Comparison of ENCODE assay signal across 8 mouse cellular contexts in the genomic region with DNA sequence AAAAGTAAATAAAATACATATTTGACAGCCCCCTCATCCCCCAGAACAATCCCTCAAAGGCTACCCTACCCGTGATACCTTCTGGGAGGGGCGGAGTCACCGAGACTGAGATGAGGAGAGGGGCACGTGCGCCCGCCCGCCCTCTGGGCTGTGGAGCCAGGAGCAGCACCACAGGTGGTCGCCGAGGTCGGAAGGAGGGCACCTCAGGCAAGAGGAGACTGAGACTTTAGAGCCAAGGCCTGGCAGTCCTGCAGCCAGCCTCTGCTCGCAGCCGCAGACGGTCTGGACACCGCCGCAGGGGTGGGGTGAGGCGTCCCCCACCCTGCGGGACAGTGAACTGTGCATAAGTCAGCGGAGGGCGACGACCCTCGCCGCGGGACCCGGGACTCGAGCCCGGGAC. TPM values are rescaled to one million over a fixed set of nuclear protein-coding genes. Genes with fewer than 3 reads are reported as not detected.
A peak's percentile ranks its signal among the peaks of the same experiment; 100 is the strongest.
DNase-seq lines count a peak whose midpoint lies in the region; ATAC-seq and TF ChIP-seq lines count a peak whose summit lies in the region.

No protein-coding gene starts in this region.

- H3K9ac ChIP-seq in intestine, embryonic 16.5 days (ENCODE audit: low read depth, low read length) = peak overlapping the region; percentile 74

- H3K27me3 ChIP-seq in megakaryocyte, embryonic 14.5 days (replicated peaks) = peaks cover 28% of the 10 kb centered on the region
- 0 out of 2 replicates have a peak, but pooled peaks cover 3% of the 10 kb centered on the region for H3K27me3 ChIP-seq in intestine, embryonic 16.5 days (replicated peaks; ENCODE audit: control insufficient read depth, insufficient read depth, low read length)

- H3K4me2 ChIP-seq in intestine, embryonic 16.5 days (ENCODE audit: low read depth, low read length) = peak overlapping the region; percentile 90

- no peak for TF ChIP-seq POLR2A in olfactory bulb, adult 2 months (IDR thresholded peaks at IDR 0.05; ENCODE audit: insufficient read depth, low read depth, low read length)

- H3K36me3 ChIP-seq in megakaryocyte, embryonic 14.5 days (replicated peaks; ENCODE audit: low read length) = peaks cover 12% of the 10 kb centered on the region
- H3K36me3 ChIP-seq in intestine, embryonic 16.5 days (ENCODE audit: control insufficient read depth, insufficient read depth, low read length) = no peaks in the 10 kb centered on the region; the same call in 1 of the 2 replicates

- no peak overlapping the region for H3K27ac ChIP-seq in intestine, embryonic 16.5 days (ENCODE audit: low read length)
- H3K27ac ChIP-seq in olfactory bulb, adult 2 months (ENCODE audit: insufficient read depth, low read depth, low read length) = no peak overlapping the region

- peaks cover 90% of the 10 kb centered on the region for H3K4me1 ChIP-seq in megakaryocyte, embryonic 14.5 days
- H3K4me1 ChIP-seq in intestine, embryonic 16.5 days (ENCODE audit: control insufficient read depth, insufficient read depth, low read length) = peaks cover 52% of the 10 kb centered on the region
- peaks cover 55% of the 10 kb centered on the region for H3K4me1 ChIP-seq in olfactory bulb, adult 2 months (ENCODE audit: control insufficient read depth, insufficient read depth, low read length)

- no peak for TF ChIP-seq CTCF in olfactory bulb, adult 2 months (IDR thresholded peaks at IDR 0.05; ENCODE audit: insufficient read depth, low read depth, low read length)

- WGBS in intestine, embryonic 16.5 days = 8% methylated on average over 26 of the region's 26 CpGs
- 8% methylated on average over 26 of the region's 26 CpGs for WGBS in olfactory bulb, adult 2 months

- ATAC-seq in megakaryocyte, adult 5-6 weeks (ENCODE audit: poor library complexity, severe bottlenecking) = no peak
- no peak for ATAC-seq in intestine, embryonic 16.5 days
- no peak for ATAC-seq in frontal cortex, adult (ENCODE audit: low TSS enrichment)

- peak; percentile 69 for DNase-seq in cerebellum, adult 9-11 months
- DNase-seq in cerebellum, adult 11 months = no peak
- no peak for DNase-seq in urinary bladder, adult 2 months (ENCODE audit: low spot score)

- peak overlapping the region; percentile 98 for H3K4me3 ChIP-seq in megakaryocyte, embryonic 14.5 days (replicated peaks)
- peak overlapping the region; percentile 68 for H3K4me3 ChIP-seq in intestine, embryonic 16.5 days (ENCODE audit: low read length)
- H3K4me3 ChIP-seq in olfactory bulb, adult 2 months (ENCODE audit: insufficient read depth, low read depth, low read length) = peak overlapping the region; percentile 47; the same call in 1 of the 2 replicates

- no peaks in the 10 kb centered on the region for H3K9me3 ChIP-seq in megakaryocyte, embryonic 14.5 days
- H3K9me3 ChIP-seq in intestine, embryonic 16.5 days (ENCODE audit: control insufficient read depth, low read length) = no peaks in the 10 kb centered on the region

RNA-seq across cellular contexts. Expression of a gene that starts 1.8 kb away (rescaled TPM):
- 29.3 and 96.0 TPM in 2 replicates for polyA plus RNA-seq in megakaryocyte, embryonic 14.5 days (2012; ENCODE audit: insufficient read depth, low replicate concordance)
- 11.0 and 12.9 TPM in 2 replicates for total RNA-seq in megakaryocyte, adult 5-6 weeks (2015)
- total RNA-seq in megakaryocyte, adult 5-6 weeks (2017) = 9.4 and 20.3 TPM in 2 replicates
- polyA plus RNA-seq in intestine, embryonic 16.5 days (2015; fragmentation: Nextera tagmentation; extraction: Ambion mirVana) = 26.5 and 29.1 TPM in 2 replicates
- not detected in 2 replicates for polyA plus RNA-seq in olfactory bulb, adult 2 months (2012; ENCODE audit: insufficient read depth, insufficient read length, low replicate concordance, missing spikeins)
- polyA plus RNA-seq in urinary bladder, adult 2 months (2012; rRNA removed) = 17.9 and 29.9 TPM in 2 replicates

RNA-seq across cellular contexts. Expression of a gene that starts 13.7 kb away (rescaled TPM):
- 11.8 and 16.6 TPM in 2 replicates for polyA plus RNA-seq in megakaryocyte, embryonic 14.5 days (2012; ENCODE audit: insufficient read depth, low replicate concordance)
- 7.7 and 9.5 TPM in 2 replicates for total RNA-seq in megakaryocyte, adult 5-6 weeks (2015)
- total RNA-seq in megakaryocyte, adult 5-6 weeks (2017) = 35.2 and 35.8 TPM in 2 replicates
- polyA plus RNA-seq in intestine, embryonic 16.5 days (2015; fragmentation: Nextera tagmentation; extraction: Ambion mirVana) = 38.6 and 41.0 TPM in 2 replicates
- not detected in 2 replicates for polyA plus RNA-seq in olfactory bulb, adult 2 months (2012; ENCODE audit: insufficient read depth, insufficient read length, low replicate concordance, missing spikeins)
- 10.5 and 14.1 TPM in 2 replicates for polyA plus RNA-seq in urinary bladder, adult 2 months (2012; rRNA removed)

RNA-seq across cellular contexts. Expression of a gene that starts 30.9 kb away (rescaled TPM):
- polyA plus RNA-seq in megakaryocyte, embryonic 14.5 days (2012; ENCODE audit: insufficient read depth, low replicate concordance) = 88.8 and 345 TPM in 2 replicates
- 60.1 and 74.7 TPM in 2 replicates for total RNA-seq in megakaryocyte, adult 5-6 weeks (2015)
- 31.8 and 44.9 TPM in 2 replicates for total RNA-seq in megakaryocyte, adult 5-6 weeks (2017)
- 390 and 410 TPM in 2 replicates for polyA plus RNA-seq in intestine, embryonic 16.5 days (2015; fragmentation: Nextera tagmentation; extraction: Ambion mirVana)
- polyA plus RNA-seq in olfactory bulb, adult 2 months (2012; ENCODE audit: insufficient read depth, insufficient read length, low replicate concordance, missing spikeins) = not detected in 2 replicates
- polyA plus RNA-seq in urinary bladder, adult 2 months (2012; rRNA removed) = 111 and 113 TPM in 2 replicates

Comparison
In these comparisons a context has a peak if more than half of its experiments do, and no peak if none do; other contexts are left out.
1. H3K4me3 ChIP-seq: peak in every context shown above with its lines; median percentile 98 in megakaryocyte, embryonic 14.5 days; 68 in intestine, embryonic 16.5 days; 47 in olfactory bulb, adult 2 months.
2. RNA of a gene that starts 1.8 kb away (polyA plus RNA-seq): 29.3 to 96.0 TPM in megakaryocyte, embryonic 14.5 days, 17.9 to 29.9 TPM in urinary bladder, adult 2 months and 26.5 to 29.1 TPM in intestine, embryonic 16.5 days; not detected in olfactory bulb, adult 2 months; every median in the first group is over 10 times any median in the second.
3. RNA of a gene that starts 30.9 kb away (polyA plus RNA-seq): 390 to 410 TPM in intestine, embryonic 16.5 days, 88.8 to 345 TPM in megakaryocyte, embryonic 14.5 days and 111 to 113 TPM in urinary bladder, adult 2 months; not detected in olfactory bulb, adult 2 months; every median in the first group is over 10 times any median in the second.